Mouse (Mus musculus): ENCODE results near the gene Cdan1.

GRCm38 (mm10) chr2:120697767-120698166 lies 152.2 kb downstream of the Cdan1 start:
- TF ChIP-seq POLR2A (IDR thresholded peaks at IDR 0.05; ENCODE audit: control insufficient read depth, extremely low read depth, insufficient read depth, low read length, poor library complexity) (no peak), CTCF (IDR thresholded peaks at IDR 0.05; ENCODE audit: borderline replicate concordance, control insufficient read depth, extremely low read depth, insufficient read depth, low read length, poor library complexity) (no peak)
